Mouse (Mus musculus) limb, embryonic 11.5 days (tissue): ENCODE results near the gene Praf2. TPM values are rescaled to one million over a fixed set of nuclear protein-coding genes. Genes with fewer than 3 reads are reported as not detected.
"Not testable (repeated sequence)": the region's sequence is repeated elsewhere in the genome, so short reads cannot be mapped to it uniquely, and the experiment has no call there.

Experiments
- ATAC-seq: fragments of 200-750 bp; cut with Nextera tagmentation; 2 replicates; pipeline ENCODE4 v1.8.0; 2017; ENCODE audit warnings: low read depth; ENCODE audit not compliant: insufficient number of reproducible peaks, low FRiP score, low TSS enrichment
- DNase-seq: peaks from one replicate; pipeline ENCODE4 v3.0.0-alpha.2; 2015; ENCODE audit warnings: low spot score
- H3K27ac ChIP-seq: fragments of 300-500 bp; sonication (generic); replicated peaks from 2 replicates; pipeline ENCODE4 v1.5.1; 2014; ENCODE audit warnings: low read depth, mild to moderate bottlenecking, low read length
- H3K27me3 ChIP-seq: fragments of 300-500 bp; sonication (generic); 2 replicates; pipeline ENCODE4 v1.6.1; 2014; ENCODE audit warnings: mild to moderate bottlenecking, low read length, mixed read lengths; ENCODE audit not compliant: control insufficient read depth, insufficient read depth
- H3K36me3 ChIP-seq: fragments of 300-500 bp; sonication (generic); 2 replicates; pipeline ENCODE4 v1.6.1; 2014; ENCODE audit warnings: mild to moderate bottlenecking, low read length, moderate library complexity, mixed read lengths; ENCODE audit not compliant: control insufficient read depth, insufficient read depth
- H3K4me1 ChIP-seq: fragments of 300-500 bp; sonication (generic); 2 replicates; pipeline ENCODE4 v1.6.1; 2014; ENCODE audit warnings: low read length, mixed read lengths; ENCODE audit not compliant: control insufficient read depth, insufficient read depth
- H3K4me2 ChIP-seq: fragments of 300-500 bp; sonication (generic); 2 replicates; pipeline ENCODE4 v1.6.1; 2014; ENCODE audit warnings: low read depth, mild to moderate bottlenecking, moderate library complexity; ENCODE audit not compliant: severe bottlenecking
- H3K4me3 ChIP-seq: fragments of 300-500 bp; sonication (generic); 2 replicates; pipeline ENCODE4 v1.5.1; 2014; ENCODE audit warnings: low read depth, low read length
- H3K9ac ChIP-seq: fragments of 300-500 bp; sonication (generic); 2 replicates; pipeline ENCODE4 v1.6.1; 2014; ENCODE audit warnings: mild to moderate bottlenecking, low read length
- H3K9me3 ChIP-seq: fragments of 300-500 bp; sonication (generic); 2 replicates; pipeline ENCODE4 v1.6.1; 2016; ENCODE audit warnings: low read length; ENCODE audit not compliant: control insufficient read depth
- WGBS: fragments of 180-500 bp; shearing (Covaris S2); extraction: QIAGEN DNeasy Blood & Tissue Kit; methylation state at CpG from one replicate; pipeline ENCODE4 v1.1.7; 2014; 5-methylcytosine and 5-hydroxymethylcytosine counted together
- polyA plus RNA-seq: library from polyadenylated mRNA; unstranded; fragments of >200 nt; fragmentation: Nextera tagmentation; extraction: Ambion mirVana; gene quantifications from 2 replicates; pipeline ENCODE4 v1.2.1, GENCODE M21; 2014

The Praf2 gene
- polyA plus RNA-seq, 1 experiment from 2014 or later: 99.5 TPM

DNA sequence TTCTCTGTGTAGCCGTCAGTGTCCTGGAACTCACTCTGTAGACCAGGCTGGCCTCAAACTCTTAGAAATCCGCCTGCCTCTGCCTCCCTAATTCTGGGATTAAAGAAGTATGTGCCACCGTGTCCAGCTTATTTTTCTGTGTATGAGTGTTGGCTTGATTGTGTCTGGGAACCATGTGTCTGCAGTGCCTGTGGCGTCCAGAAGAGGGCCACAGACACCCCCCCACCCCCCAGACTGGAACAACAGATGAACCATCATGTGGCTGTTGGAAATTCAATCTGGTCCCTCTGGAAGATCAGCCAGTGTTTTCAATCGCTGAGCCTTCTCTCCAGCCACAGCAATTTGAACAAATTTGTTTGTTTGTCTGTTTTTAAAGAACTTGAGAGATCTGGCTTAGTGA, 15.2 kb downstream of the Praf2 start:
- WGBS: 58% methylated on average over 5 of the region's 5 CpGs
- ATAC-seq (no peak), DNase-seq (no peak)
- Histone ChIP-seq H3K4me3 (no peak overlapping the region), H3K4me1 (no peaks in the 10 kb centered on the region), H3K27ac (no peak overlapping the region), H3K36me3 (no peaks in the 10 kb centered on the region), H3K9ac (no peak overlapping the region), H3K27me3 (no peaks in the 10 kb centered on the region), H3K4me2 (no peak overlapping the region), H3K9me3 (no peaks in the 10 kb centered on the region)

DNA sequence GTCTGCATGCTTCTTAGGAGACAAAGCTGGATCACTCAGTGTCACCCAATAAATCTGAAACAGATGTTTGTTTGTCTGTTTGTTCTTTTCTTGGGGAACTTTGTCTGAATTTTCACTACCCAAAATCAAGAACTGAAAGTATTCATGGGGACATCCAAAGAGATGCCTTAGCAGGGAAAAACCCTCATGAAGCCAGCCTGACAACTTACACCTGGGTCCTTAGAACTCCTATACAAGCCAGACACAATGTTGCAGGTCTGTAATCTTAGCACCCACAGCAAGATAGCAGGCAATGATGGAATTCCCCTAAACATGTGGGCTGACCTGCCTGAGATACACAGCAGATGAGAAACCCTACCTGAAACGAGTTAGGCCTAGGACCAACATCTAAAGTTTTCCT, 16.7 kb downstream of the Praf2 start:
- Histone ChIP-seq H3K9me3 (no peaks in the 10 kb centered on the region), H3K27me3 (no peaks in the 10 kb centered on the region)

DNA sequence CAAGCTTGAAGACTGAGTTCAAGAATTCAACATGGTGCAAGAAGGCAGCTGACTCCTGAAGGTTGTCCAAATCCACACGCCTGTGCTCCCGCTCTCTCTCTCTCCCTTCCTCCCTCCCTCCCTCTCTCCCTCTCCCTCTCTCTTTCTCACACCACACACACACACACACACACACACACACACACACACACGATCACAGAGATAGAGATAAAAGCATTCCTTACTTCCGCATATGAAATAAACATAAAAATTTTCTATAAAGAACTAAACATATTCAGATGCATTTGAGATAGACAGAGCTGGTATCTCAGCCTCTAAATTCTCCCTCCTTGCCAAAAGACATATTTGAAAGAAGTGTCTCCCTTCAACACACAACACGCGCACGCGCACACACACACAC, 17.2 kb downstream of the Praf2 start:
- H3K4me2 ChIP-seq: no peak overlapping the region
- no peak for DNase-seq
- H3K27me3 ChIP-seq: no peaks in the 10 kb centered on the region
- ATAC-seq: no peak
- no peak overlapping the region for H3K4me3 ChIP-seq
- H3K36me3 ChIP-seq: no peaks in the 10 kb centered on the region
- H3K9me3 ChIP-seq: no peaks in the 10 kb centered on the region
- no peaks in the 10 kb centered on the region for H3K4me1 ChIP-seq
- H3K9ac ChIP-seq: no peak overlapping the region
- H3K27ac ChIP-seq: no peak overlapping the region
- 87% methylated on average over 8 of the region's 8 CpGs for WGBS

More for the DNA sequence above, 16.7 kb downstream of the Praf2 start:
- Histone ChIP-seq H3K4me3 (no peak overlapping the region), H3K27ac (no peak overlapping the region), H3K4me1 (no peaks in the 10 kb centered on the region), H3K9ac (no peak overlapping the region), H3K36me3 (no peaks in the 10 kb centered on the region), H3K4me2 (no peak overlapping the region)
- ATAC-seq (no peak), DNase-seq (no peak)
- 48% methylated on average over 1 of the region's 1 CpGs for WGBS

GRCm38 (mm10) chrX:7750432-7751116, 22.3 kb downstream of the Praf2 start, which contains the start of gene Ccdc120:
Gene Ccdc120, minus strand, starts transcription at chrX:7750905.
- Histone ChIP-seq H3K27me3 (no peaks in the 10 kb centered on the region), H3K4me2 (peak within 1 kb of the TSS; percentile 47), H3K4me3 (peak within 1 kb of the TSS; percentile 63), H3K9me3 (no peaks in the 10 kb centered on the region), H3K27ac (no peak within 1 kb of the TSS), H3K36me3 (no peaks in the 10 kb centered on the region), H3K4me1 (no peaks in the 10 kb centered on the region), H3K9ac (peak within 1 kb of the TSS; percentile 50; the same call in 1 of the 2 replicates)
- DNase-seq (peak; percentile 84), ATAC-seq (peak; percentile 84)
- WGBS: 5% methylated on average over 52 of the region's 56 CpGs

DNA sequence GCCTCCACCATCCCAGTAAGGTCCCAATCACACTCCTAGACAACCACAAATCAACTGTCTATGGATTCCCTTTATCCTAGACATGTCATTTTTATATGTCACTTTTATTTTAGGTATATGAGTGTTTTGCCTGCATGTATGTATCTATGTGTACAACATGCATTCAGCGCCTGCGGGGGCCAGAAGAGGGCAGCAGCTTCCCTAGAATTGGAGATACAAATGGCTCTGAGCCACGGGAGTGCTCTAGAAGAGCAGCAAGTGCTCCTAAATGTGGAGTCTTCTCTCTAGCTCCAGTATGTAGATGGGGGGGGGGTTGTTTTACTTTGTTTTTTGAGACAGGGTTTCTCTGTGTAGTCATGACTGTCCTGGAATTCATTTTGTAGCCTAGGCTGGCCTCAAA, 25.4 kb downstream of the Praf2 start:
- ATAC-seq: not testable (repeated sequence)
- 22% methylated on average over 3 of the region's 3 CpGs for WGBS

DNA sequence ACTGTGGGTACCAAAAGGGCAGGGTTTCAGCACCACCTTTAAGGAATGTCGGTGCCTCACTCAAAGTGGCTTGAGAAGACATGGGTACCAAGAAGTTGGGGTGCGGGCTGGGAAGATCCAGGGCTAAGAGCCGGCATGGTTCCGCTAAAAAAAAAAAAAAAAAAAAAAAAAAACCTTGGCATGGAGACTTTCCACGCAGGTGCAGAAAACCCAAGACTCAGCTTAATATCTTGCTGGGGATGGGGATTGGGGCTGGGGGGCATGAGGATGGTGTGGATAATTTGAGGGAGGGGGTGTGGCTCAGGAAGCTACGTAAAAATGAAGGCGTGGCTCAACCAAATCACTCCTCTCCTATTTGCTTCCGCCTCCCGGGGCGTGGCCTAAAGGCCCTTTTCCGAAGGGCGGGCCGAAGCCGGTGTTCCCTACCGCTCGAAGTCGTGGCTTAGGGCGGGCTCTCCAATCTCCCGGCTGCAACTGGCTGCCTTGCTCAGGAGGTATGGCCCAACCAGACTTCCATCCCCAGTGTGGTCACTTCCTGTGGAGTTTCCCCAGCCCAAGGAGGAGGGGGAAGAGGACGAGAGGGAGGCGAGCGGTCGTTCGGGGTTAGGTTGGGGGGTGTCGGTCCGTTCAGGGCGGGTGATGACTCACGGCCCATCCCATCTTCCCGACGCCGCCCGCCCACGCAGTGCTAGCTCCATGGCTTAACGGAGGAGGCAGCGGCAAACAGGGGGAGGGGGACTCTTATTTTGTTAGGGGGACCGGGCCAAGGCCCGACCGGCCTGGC, 34.1 kb downstream of the Praf2 start, which contains the start of gene Tfe3:
Gene Tfe3 (plus strand): TSS at position 424 of the 784 bp plus-strand sequence.
- Histone ChIP-seq H3K9ac (peak within 1 kb of the TSS; percentile 60), H3K27ac (0 out of 2 replicates have a peak within 1 kb of the TSS, but pooled peaks have one; percentile 8), H3K9me3 (no peaks in the 10 kb centered on the region), H3K4me2 (peak within 1 kb of the TSS; percentile 60), H3K36me3 (no peaks in the 10 kb centered on the region), H3K4me3 (peak within 1 kb of the TSS; percentile 63), H3K4me1 (no peaks in the 10 kb centered on the region), H3K27me3 (no peaks in the 10 kb centered on the region)
- ATAC-seq (peak; percentile 94), DNase-seq (peak; percentile 87)
- 21% methylated on average over 38 of the region's 38 CpGs for WGBS

More for the DNA sequence above, 25.4 kb downstream of the Praf2 start:
- H3K4me2 ChIP-seq, H3K36me3 ChIP-seq, H3K27me3 ChIP-seq, H3K9me3 ChIP-seq, DNase-seq, H3K27ac ChIP-seq, H3K9ac ChIP-seq, H3K4me3 ChIP-seq, H3K4me1 ChIP-seq: not testable (repeated sequence)

DNA sequence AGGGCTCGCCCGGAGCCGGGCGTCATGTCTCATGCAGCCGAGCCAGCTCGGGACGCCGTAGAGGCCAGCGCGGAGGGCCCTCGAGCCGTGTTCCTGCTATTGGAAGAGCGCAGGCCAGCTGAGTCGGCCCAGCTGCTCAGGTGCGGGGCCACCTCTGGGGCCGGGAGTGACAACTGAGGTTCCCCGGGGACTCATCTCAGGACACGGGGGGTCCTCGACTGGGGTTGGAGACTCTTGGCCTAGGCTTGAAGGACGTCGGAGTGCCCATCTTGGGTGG, 34.6 kb downstream of the Praf2 start:
- ATAC-seq: no peak

GRCm38 (mm10) chrX:7763631-7764393, 35.6 kb downstream of the Praf2 start:
- H3K4me3 ChIP-seq: peak overlapping the region; percentile 63
- H3K4me1 ChIP-seq: no peaks in the 10 kb centered on the region
- peak overlapping the region; percentile 60 for H3K4me2 ChIP-seq
- no peak overlapping the region for H3K27ac ChIP-seq
- ATAC-seq (no peak), DNase-seq (peak; percentile 31)
- no peaks in the 10 kb centered on the region for H3K27me3 ChIP-seq
- no peaks in the 10 kb centered on the region for H3K9me3 ChIP-seq
- peak overlapping the region; percentile 3 for H3K9ac ChIP-seq
- 10% methylated on average over 21 of the region's 22 CpGs for WGBS
- H3K36me3 ChIP-seq: no peaks in the 10 kb centered on the region

More for the DNA sequence above, 34.6 kb downstream of the Praf2 start:
- Histone ChIP-seq H3K4me2 (peak overlapping the region; percentile 60), H3K36me3 (no peaks in the 10 kb centered on the region), H3K9ac (peak overlapping the region; percentile 60), H3K27ac (0 out of 2 replicates have a peak overlapping the region, but pooled peaks have one; percentile 8), H3K4me3 (peak overlapping the region; percentile 63), H3K9me3 (no peaks in the 10 kb centered on the region), H3K4me1 (no peaks in the 10 kb centered on the region), H3K27me3 (no peaks in the 10 kb centered on the region)
- DNase-seq: no peak
- 12% methylated on average over 19 of the region's 21 CpGs for WGBS
